Mouse (Mus musculus) hindlimb bud, embryonic 11.5 days (tissue): ENCODE results near the gene Lpar3.

ENCODE experiments used
- DNase-seq: peaks from one replicate; pipeline ENCODE4 v3.0.0-alpha.2; 2012; ENCODE audit warnings: low read depth, low spot score; ENCODE audit errors: extremely low spot score

Lpar3 gene

DNA sequence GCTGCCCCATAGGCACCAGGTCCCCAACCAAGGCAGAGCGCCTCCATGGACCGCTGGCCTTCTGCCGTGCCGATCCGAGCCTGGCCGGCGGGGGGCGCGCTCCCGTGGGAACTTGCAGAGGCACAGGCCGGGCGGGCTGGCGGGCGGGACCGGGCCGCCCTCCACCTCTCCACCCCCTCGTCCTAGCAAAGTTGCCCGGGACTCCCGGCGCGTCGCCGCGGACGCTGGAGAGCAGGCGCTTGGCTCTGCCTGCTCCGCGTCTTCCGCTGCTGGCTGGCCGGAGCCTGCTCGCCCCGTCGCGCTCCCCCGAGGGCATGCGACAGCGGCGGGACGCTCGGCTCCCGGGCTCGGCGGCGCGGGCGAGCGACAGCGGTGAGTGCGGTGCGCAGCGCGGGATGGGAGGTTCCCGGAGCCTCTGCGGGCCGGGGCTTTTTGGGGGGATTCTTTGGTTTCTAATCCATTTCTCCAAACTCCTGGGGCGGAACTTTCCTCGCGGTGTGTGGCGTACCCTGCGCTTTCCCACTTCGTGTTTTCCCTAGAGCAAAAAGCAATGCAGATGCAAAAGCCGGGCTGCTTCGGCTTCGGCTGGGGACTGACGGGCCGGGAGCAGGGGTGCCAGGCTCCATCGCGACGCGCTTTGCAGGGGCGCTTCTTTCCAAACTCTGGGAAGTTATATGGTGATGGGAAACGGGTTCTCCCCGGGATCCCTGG, at the start of gene Lpar3:
Lpar3 (plus strand) TSS at position 188 of the 711 bp plus-strand sequence.
- no peak for DNase-seq

DNA sequence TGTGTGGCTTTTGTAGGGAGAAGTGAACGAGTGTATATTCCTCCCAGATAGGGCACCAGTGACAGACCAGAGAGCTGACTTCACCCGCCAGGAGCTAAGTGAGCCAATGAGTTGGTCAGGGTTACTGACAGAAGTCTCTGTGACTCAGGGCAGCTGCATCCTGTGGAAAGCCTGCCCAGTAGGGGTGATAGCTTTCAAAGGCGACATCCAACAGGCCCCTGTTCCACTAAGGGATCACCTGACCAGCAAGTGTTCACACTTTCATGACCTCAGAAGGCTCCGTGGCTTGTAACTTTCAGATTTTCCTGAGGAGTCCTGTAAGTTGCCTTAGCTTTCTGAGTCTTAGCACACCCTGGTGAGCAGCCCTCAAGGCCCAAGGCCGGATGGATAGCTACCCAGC, 47.7 kb upstream of the Lpar3 start:
- DNase-seq, result no peak

DNA sequence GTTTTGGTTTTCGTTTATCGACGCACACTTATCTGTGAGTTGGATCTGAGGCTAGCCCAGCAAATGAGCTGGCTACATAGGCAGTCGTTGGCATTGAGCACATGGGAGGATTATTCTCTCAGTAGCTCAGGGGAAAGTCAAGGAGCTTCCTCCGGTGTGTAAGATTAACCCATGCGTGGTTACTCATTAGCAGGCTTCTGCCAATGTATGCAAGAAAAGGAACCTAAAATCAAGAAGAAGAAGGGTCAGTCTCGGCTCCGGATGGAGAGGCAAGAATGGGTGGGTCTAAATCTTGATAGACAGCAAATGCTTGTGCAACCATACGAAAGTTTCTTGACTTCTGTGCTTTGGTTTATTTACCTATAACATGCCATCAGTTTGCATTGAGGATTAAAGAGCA, 46.5 kb upstream of the Lpar3 start:
- no peak for DNase-seq

GRCm38 (mm10) chr3:146177295-146177694, 43.5 kb upstream of the Lpar3 start:
- DNase-seq, result no peak

GRCm38 (mm10) chr3:146177748-146178582, 42.8 kb upstream of the Lpar3 start:
- DNase-seq, result peak; percentile 81

GRCm38 (mm10) chr3:146180341-146180740, 40.4 kb upstream of the Lpar3 start:
- DNase-seq, result no peak

- no peak for DNase-seq
These were observed 39.8 kb upstream of the Lpar3 start for GRCm38 (mm10) chr3:146180986-146181385.

- peak; percentile 75 for DNase-seq
These were observed 35.6 kb upstream of the Lpar3 start for GRCm38 (mm10) chr3:146184992-146185657.

- DNase-seq, result no peak
These were observed 34.7 kb upstream of the Lpar3 start for GRCm38 (mm10) chr3:146186033-146186432.

GRCm38 (mm10) chr3:146189933-146190332, 30.8 kb upstream of the Lpar3 start:
- no peak for DNase-seq

GRCm38 (mm10) chr3:146192507-146192906, 28.3 kb upstream of the Lpar3 start:
- no peak for DNase-seq

DNA sequence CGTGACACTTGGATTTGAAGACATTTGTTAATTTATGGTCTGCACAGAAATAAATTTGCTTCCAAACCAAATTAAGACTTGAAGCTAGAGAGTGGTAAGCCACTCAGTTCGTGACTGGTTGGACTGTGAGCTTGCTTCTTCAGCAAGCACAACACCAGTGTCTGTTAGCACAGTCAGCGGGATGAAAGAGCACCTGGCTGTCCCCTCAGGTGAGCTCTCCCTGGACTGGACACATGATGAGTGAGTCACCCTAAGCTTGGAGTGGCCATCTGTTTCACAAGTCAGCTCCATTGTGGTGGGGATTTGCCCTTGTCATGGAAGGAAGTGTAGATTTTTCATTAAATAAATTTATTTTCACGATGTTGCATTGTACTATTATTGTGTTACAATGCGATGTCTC, 25.6 kb upstream of the Lpar3 start:
- no peak for DNase-seq

- no peak for DNase-seq
These were observed 24.5 kb upstream of the Lpar3 start for GRCm38 (mm10) chr3:146196301-146196700.

- no peak for DNase-seq
These were observed 23.7 kb upstream of the Lpar3 start for GRCm38 (mm10) chr3:146196780-146197743.

GRCm38 (mm10) chr3:146197785-146198184, 23.0 kb upstream of the Lpar3 start:
- DNase-seq, result no peak

DNA sequence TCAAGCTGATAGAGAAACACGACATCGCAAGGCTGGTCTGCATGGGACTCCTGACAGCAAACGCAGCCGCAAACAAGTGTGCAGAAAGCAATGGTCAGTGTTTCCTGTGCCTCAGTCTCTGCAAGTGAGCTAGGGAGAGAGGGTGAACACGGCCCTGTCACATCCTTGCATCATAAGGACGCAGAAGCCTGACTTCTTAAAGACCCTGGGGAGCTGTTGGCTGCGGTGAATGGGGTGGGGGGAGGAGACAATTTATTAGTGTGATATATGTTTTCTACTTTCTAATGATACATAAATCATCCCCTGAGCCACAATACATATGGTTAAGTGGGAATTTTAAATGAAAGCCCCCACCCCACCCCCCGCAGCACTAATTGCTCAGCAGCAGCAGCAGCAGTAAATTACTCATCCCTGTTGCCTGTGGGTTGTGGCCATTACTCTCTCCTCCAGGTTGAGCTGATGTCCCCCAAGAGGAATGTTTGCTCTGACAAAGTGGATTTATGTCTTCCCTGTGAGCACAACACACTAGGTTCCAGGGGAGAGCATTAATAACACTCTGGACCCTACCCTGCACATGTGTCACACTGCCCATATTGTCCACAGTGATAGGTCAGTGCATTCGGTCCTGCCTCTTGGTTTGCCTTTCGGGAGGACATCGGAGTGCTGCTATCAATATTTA, 21.8 kb upstream of the Lpar3 start:
- DNase-seq, result no peak

- DNase-seq, result no peak
These were observed 21.3 kb upstream of the Lpar3 start for GRCm38 (mm10) chr3:146199486-146199885.

DNA sequence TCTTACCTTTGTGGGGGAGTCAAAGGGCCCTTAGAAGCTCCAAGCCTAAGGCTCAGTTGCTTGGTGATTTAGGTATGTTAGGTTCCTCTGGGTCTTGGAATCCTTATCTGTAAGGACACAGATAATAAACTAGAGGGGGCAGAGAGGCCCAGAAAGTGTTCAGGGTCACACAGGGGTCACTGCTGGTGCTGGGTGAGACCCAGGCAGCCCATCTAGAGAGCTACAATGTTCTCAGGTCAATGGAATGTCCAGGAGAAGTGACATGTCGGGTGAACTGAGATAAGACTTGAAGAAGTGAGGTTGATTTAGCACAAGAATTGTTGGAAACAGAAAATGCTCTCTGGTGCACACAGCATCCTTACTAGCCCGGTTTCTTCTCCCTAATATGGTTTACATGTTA, 16.4 kb upstream of the Lpar3 start:
- DNase-seq, result no peak

GRCm38 (mm10) chr3:146205305-146205704, 15.5 kb upstream of the Lpar3 start:
- no peak for DNase-seq

GRCm38 (mm10) chr3:146206635-146207034, 14.1 kb upstream of the Lpar3 start:
- no peak for DNase-seq
